Mouse (Mus musculus): ENCODE measurements around the gene Dyrk1a.
"Not testable (repeated sequence)": the region's sequence is repeated elsewhere in the genome, so short reads cannot be mapped to it uniquely, and the experiment has no call there.

Gene Dyrk1a

GRCm38 (mm10) chr16:94632424-94632963, 62.7 kb downstream of the Dyrk1a start:
- no peak for DNase-seq (ENCODE audit: low spot score)

- DNase-seq (ENCODE audit: low spot score): no peak
Observed at GRCm38 (mm10) chr16:94633012-94633411, 63.2 kb downstream of the Dyrk1a start.

- DNase-seq (ENCODE audit: low spot score): no peak
Observed at GRCm38 (mm10) chr16:94637423-94637822, 67.6 kb downstream of the Dyrk1a start.

GRCm38 (mm10) chr16:94641799-94642198, 72.0 kb downstream of the Dyrk1a start:
- DNase-seq (ENCODE audit: low spot score): no peak

- DNase-seq (ENCODE audit: low spot score): no peak
Observed at GRCm38 (mm10) chr16:94647153-94647552, 77.3 kb downstream of the Dyrk1a start.

GRCm38 (mm10) chr16:94647925-94648324, 78.1 kb downstream of the Dyrk1a start:
- DNase-seq (ENCODE audit: low spot score): no peak

- DNase-seq (ENCODE audit: low spot score): no peak
Observed at GRCm38 (mm10) chr16:94649861-94650260, 80.1 kb downstream of the Dyrk1a start.

- DNase-seq (ENCODE audit: low spot score): no peak
Observed at GRCm38 (mm10) chr16:94652091-94652713, 82.4 kb downstream of the Dyrk1a start.

- DNase-seq (ENCODE audit: low spot score): no peak
Observed at GRCm38 (mm10) chr16:94655083-94655482, 85.3 kb downstream of the Dyrk1a start.

GRCm38 (mm10) chr16:94656891-94657290, 87.1 kb downstream of the Dyrk1a start:
- DNase-seq (ENCODE audit: low spot score): no peak

- DNase-seq (ENCODE audit: low spot score): no peak
Observed at GRCm38 (mm10) chr16:94659394-94659793, 89.6 kb downstream of the Dyrk1a start.

GRCm38 (mm10) chr16:94660221-94660620, 90.4 kb downstream of the Dyrk1a start:
- no peak for DNase-seq (ENCODE audit: low spot score)

- no peak for DNase-seq (ENCODE audit: low spot score)
Observed at GRCm38 (mm10) chr16:94667557-94667956, 97.7 kb downstream of the Dyrk1a start.

- DNase-seq (ENCODE audit: low spot score): no peak
Observed at GRCm38 (mm10) chr16:94671313-94671712, 101.5 kb downstream of the Dyrk1a start.

GRCm38 (mm10) chr16:94680924-94681323, 111.1 kb downstream of the Dyrk1a start:
- DNase-seq (ENCODE audit: low spot score): no peak

GRCm38 (mm10) chr16:94681760-94682159, 112.0 kb downstream of the Dyrk1a start:
- DNase-seq (ENCODE audit: low spot score): no peak

GRCm38 (mm10) chr16:94683960-94684359, 114.2 kb downstream of the Dyrk1a start:
- DNase-seq (ENCODE audit: low spot score): no peak

GRCm38 (mm10) chr16:94693687-94694305, 124.0 kb downstream of the Dyrk1a start:
- DNase-seq (ENCODE audit: low spot score): no peak

- no peak for DNase-seq (ENCODE audit: low spot score)
Observed at GRCm38 (mm10) chr16:94697553-94697952, 127.7 kb downstream of the Dyrk1a start.

GRCm38 (mm10) chr16:94698234-94698633, 128.4 kb downstream of the Dyrk1a start:
- not testable (repeated sequence) for DNase-seq (ENCODE audit: low spot score)

- DNase-seq (ENCODE audit: low spot score): no peak
Observed at GRCm38 (mm10) chr16:94701141-94701540, 131.3 kb downstream of the Dyrk1a start.

- DNase-seq (ENCODE audit: low spot score): no peak
Observed at GRCm38 (mm10) chr16:94701971-94702370, 132.2 kb downstream of the Dyrk1a start.

GRCm38 (mm10) chr16:94713480-94714094, 143.8 kb downstream of the Dyrk1a start:
- DNase-seq (ENCODE audit: low spot score): peak; percentile 58
